Mouse (Mus musculus): ENCODE data around the gene Bcl2l13.

Bcl2l13 gene

GRCm38 (mm10) chr6:120929421-120929820, 93.4 kb downstream of the Bcl2l13 start:
- no peak for DNase-seq (ENCODE audit: low spot score)

GRCm38 (mm10) chr6:120930450-120931306, 94.7 kb downstream of the Bcl2l13 start:
- no peak for DNase-seq (ENCODE audit: low spot score)

- no peak for DNase-seq (ENCODE audit: low spot score)
Observed at GRCm38 (mm10) chr6:120932597-120932996, 96.6 kb downstream of the Bcl2l13 start.

GRCm38 (mm10) chr6:120933670-120934069, 97.7 kb downstream of the Bcl2l13 start:
- DNase-seq (ENCODE audit: low spot score): no peak

GRCm38 (mm10) chr6:120934176-120934575, 98.2 kb downstream of the Bcl2l13 start:
- DNase-seq (ENCODE audit: low spot score): no peak

GRCm38 (mm10) chr6:120937104-120937617, 101.1 kb downstream of the Bcl2l13 start:
- DNase-seq (ENCODE audit: low spot score): no peak

- no peak for DNase-seq (ENCODE audit: low spot score)
Observed at GRCm38 (mm10) chr6:120937999-120938608, 102.1 kb downstream of the Bcl2l13 start.

- DNase-seq (ENCODE audit: low spot score): no peak
Observed at GRCm38 (mm10) chr6:120938763-120939450, 102.9 kb downstream of the Bcl2l13 start.

GRCm38 (mm10) chr6:120939783-120940182, 103.8 kb downstream of the Bcl2l13 start:
- DNase-seq (ENCODE audit: low spot score): no peak

- DNase-seq (ENCODE audit: low spot score): no peak
Observed at GRCm38 (mm10) chr6:120940446-120941083, 104.6 kb downstream of the Bcl2l13 start.

- no peak for DNase-seq (ENCODE audit: low spot score)
Observed at GRCm38 (mm10) chr6:120941084-120941481, 105.1 kb downstream of the Bcl2l13 start.

GRCm38 (mm10) chr6:120941575-120941974, 105.6 kb downstream of the Bcl2l13 start:
- no peak for DNase-seq (ENCODE audit: low spot score)

All from spleen, adult 12 weeks (tissue).